Mouse (Mus musculus) splenic B cell, adult 2 months (primary cell): ENCODE results near the gene Syngr1.
A peak's percentile ranks its signal among the peaks of the same experiment; 100 is the strongest.
"Not testable (repeated sequence)": the region's sequence is repeated elsewhere in the genome, so short reads cannot be mapped to it uniquely, and the experiment has no call there.

Source experiments
- DNase-seq: peaks from one replicate; pipeline ENCODE4 v3.0.0-alpha.2; 2011; ENCODE audit warnings: low read depth, low spot score
- H3K27me3 ChIP-seq: 2 replicates; pipeline ENCODE4 v1.6.1; 2012; ENCODE audit warnings: mild to moderate bottlenecking, low read length, moderate library complexity, mixed read lengths; ENCODE audit not compliant: control insufficient read depth, poor library complexity, insufficient read depth, severe bottlenecking
- H3K36me3 ChIP-seq: 2 replicates; pipeline ENCODE4 v1.6.1; 2012; ENCODE audit warnings: mild to moderate bottlenecking, low read length, moderate library complexity, mixed read lengths; ENCODE audit not compliant: control insufficient read depth, poor library complexity, insufficient read depth, severe bottlenecking

The Syngr1 gene

GRCm38 (mm10) chr15:80107575-80107974 is 16.4 kb downstream of the Syngr1 start:
- Histone ChIP-seq H3K27me3 (no peaks in the 10 kb centered on the region), H3K36me3 (no peaks in the 10 kb centered on the region)
- no peak for DNase-seq

GRCm38 (mm10) chr15:80111436-80111835 is 20.3 kb downstream of the Syngr1 start:
- Histone ChIP-seq H3K27me3 (no peaks in the 10 kb centered on the region), H3K36me3 (no peaks in the 10 kb centered on the region)
- no peak for DNase-seq

GRCm38 (mm10) chr15:80112499-80112898 is 21.4 kb downstream of the Syngr1 start:
- no peaks in the 10 kb centered on the region for H3K36me3 ChIP-seq
- DNase-seq = peak; percentile 48
- H3K27me3 ChIP-seq = no peaks in the 10 kb centered on the region

GRCm38 (mm10) chr15:80114414-80114813 is 23.3 kb downstream of the Syngr1 start:
- no peak for DNase-seq
- Histone ChIP-seq H3K36me3 (no peaks in the 10 kb centered on the region), H3K27me3 (no peaks in the 10 kb centered on the region)

GRCm38 (mm10) chr15:80115256-80115655 is 24.1 kb downstream of the Syngr1 start:
- DNase-seq = no peak
- no peaks in the 10 kb centered on the region for H3K27me3 ChIP-seq
- H3K36me3 ChIP-seq = no peaks in the 10 kb centered on the region

- H3K36me3 ChIP-seq = no peaks in the 10 kb centered on the region
- no peaks in the 10 kb centered on the region for H3K27me3 ChIP-seq
- no peak for DNase-seq
Observed at GRCm38 (mm10) chr15:80115866-80116794, 25.0 kb downstream of the Syngr1 start.

GRCm38 (mm10) chr15:80117154-80117553 is 26.0 kb downstream of the Syngr1 start:
- no peak for DNase-seq
- Histone ChIP-seq H3K36me3 (no peaks in the 10 kb centered on the region), H3K27me3 (no peaks in the 10 kb centered on the region)

- no peak for DNase-seq
- no peaks in the 10 kb centered on the region for H3K36me3 ChIP-seq
- H3K27me3 ChIP-seq = no peaks in the 10 kb centered on the region
Observed at GRCm38 (mm10) chr15:80119076-80119475, 27.9 kb downstream of the Syngr1 start.

- DNase-seq = no peak
- no peaks in the 10 kb centered on the region for H3K36me3 ChIP-seq
- H3K27me3 ChIP-seq = no peaks in the 10 kb centered on the region
Observed at GRCm38 (mm10) chr15:80121721-80122325, 30.7 kb downstream of the Syngr1 start.

GRCm38 (mm10) chr15:80122431-80122830 is 31.3 kb downstream of the Syngr1 start:
- H3K27me3 ChIP-seq, DNase-seq, H3K36me3 ChIP-seq: not testable (repeated sequence)

GRCm38 (mm10) chr15:80124651-80125050 is 33.5 kb downstream of the Syngr1 start:
- no peaks in the 10 kb centered on the region for H3K27me3 ChIP-seq
- no peaks in the 10 kb centered on the region for H3K36me3 ChIP-seq
- DNase-seq = no peak

- Histone ChIP-seq H3K36me3 (no peaks in the 10 kb centered on the region), H3K27me3 (no peaks in the 10 kb centered on the region)
- peak; percentile 17 for DNase-seq
Observed at GRCm38 (mm10) chr15:80127191-80127590, 36.1 kb downstream of the Syngr1 start.

GRCm38 (mm10) chr15:80129982-80130381 is 38.8 kb downstream of the Syngr1 start:
- no peaks in the 10 kb centered on the region for H3K36me3 ChIP-seq
- H3K27me3 ChIP-seq = no peaks in the 10 kb centered on the region

GRCm38 (mm10) chr15:80130689-80131088 is 39.6 kb downstream of the Syngr1 start:
- no peaks in the 10 kb centered on the region for H3K36me3 ChIP-seq
- H3K27me3 ChIP-seq = no peaks in the 10 kb centered on the region
- no peak for DNase-seq

More at GRCm38 (mm10) chr15:80129982-80130381, 38.8 kb downstream of the Syngr1 start:
- no peak for DNase-seq

- Histone ChIP-seq H3K27me3 (no peaks in the 10 kb centered on the region), H3K36me3 (no peaks in the 10 kb centered on the region)
- DNase-seq = no peak
Observed at GRCm38 (mm10) chr15:80131421-80131820, 40.3 kb downstream of the Syngr1 start.
